Mouse (Mus musculus): ENCODE measurements at regions not wholly inside any gene's neighbourhood (a gene's known extent, or its start where the extent isn't known, plus 50 kb on each side); places are given as distances from the start of the nearest gene placed in this dataset.

DNA sequence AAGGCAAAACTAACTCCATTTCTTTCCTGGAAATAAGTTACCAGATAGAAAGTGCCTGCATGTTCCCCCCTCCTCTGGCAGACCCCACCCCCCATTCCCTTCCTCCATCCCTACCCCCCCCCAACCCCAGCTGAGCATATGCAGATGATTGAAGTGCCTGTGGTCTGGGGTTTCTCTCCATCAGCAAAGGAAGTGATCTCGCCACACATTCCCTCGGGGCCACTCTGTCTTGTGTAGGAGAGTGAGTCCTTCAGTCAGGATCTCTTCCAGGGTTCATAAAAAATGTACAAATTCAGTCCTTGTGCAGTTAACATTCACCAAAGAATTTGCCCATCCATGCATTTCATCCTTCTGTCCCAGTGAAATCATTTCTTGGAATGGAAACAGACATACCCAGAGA, 370.1 kb downstream of the Slc4a3 start:
- TF ChIP-seq HCFC1 (IDR thresholded peaks at IDR 0.05; ENCODE audit: borderline replicate concordance, insufficient read depth, low read length) = no peak
- TF ChIP-seq ZC3H11A (IDR thresholded peaks at IDR 0.05; ENCODE audit: borderline replicate concordance, low read depth, low read length) = no peak

All from ES-E14 (cell line).